Mouse (Mus musculus): ENCODE measurements around the gene Dtnb.

- TF ChIP-seq POLR2A (IDR thresholded peaks at IDR 0.05; ENCODE audit: low read depth, low read length): no peak
- no peak for TF ChIP-seq CTCF (IDR thresholded peaks at IDR 0.05; ENCODE audit: extremely low read depth, insufficient read length, insufficient replicate concordance, low read depth, low read length)
These were observed 184.0 kb downstream of the Dtnb start for GRCm38 (mm10) chr12:3756216-3756615.
